ENCODE assay signal across 16 mouse cellular contexts in genomic region chr9:99390201-99390600, GRCm38 (mm10). TPM values are rescaled to one million over a fixed set of nuclear protein-coding genes. Genes with fewer than 3 reads are reported as not detected.
DNase-seq lines count a peak whose midpoint lies in the region; ATAC-seq and TF ChIP-seq lines count a peak whose summit lies in the region.
"Had no signal": no experiment of that assay in that cellular context is flagged by ENCODE, and none has a peak within 500 bp of the region (broad histone marks: within the 10 kb centered on the region; RNA-seq: fewer than 3 reads in every experiment).

No protein-coding gene starts in this region.

- no peak overlapping the region for H3K27ac ChIP-seq in intestine, embryonic 14.5 days (ENCODE audit: low read depth)
- H3K27ac ChIP-seq in intestine, embryonic 16.5 days (ENCODE audit: low read length): no peak overlapping the region
- no peak overlapping the region for H3K27ac ChIP-seq in liver, embryonic 12.5 days
- H3K27ac ChIP-seq in kidney, postnatal 0 days: no peak overlapping the region
- H3K27ac ChIP-seq in olfactory bulb, adult 2 months (ENCODE audit: insufficient read depth, low read depth, low read length): peak overlapping the region; percentile 32
- H3K27ac ChIP-seq in neural tube, embryonic 15.5 days (replicated peaks): no peak overlapping the region
- H3K27ac ChIP-seq: forebrain, embryonic 12.5 days; limb, embryonic 13.5 days; macrophage; neural tube, embryonic 13.5 days had no signal

- H3K4me1 ChIP-seq in intestine, embryonic 14.5 days (replicated peaks; ENCODE audit: control insufficient read depth, insufficient read depth, low read length): no peaks in the 10 kb centered on the region
- H3K4me1 ChIP-seq in intestine, embryonic 16.5 days (ENCODE audit: control insufficient read depth, insufficient read depth, low read length): no peaks in the 10 kb centered on the region
- peaks cover 6% of the 10 kb centered on the region; the same call in 1 of the 2 replicates for H3K4me1 ChIP-seq in liver, embryonic 12.5 days
- no peaks in the 10 kb centered on the region for H3K4me1 ChIP-seq in kidney, postnatal 0 days (replicated peaks; ENCODE audit: insufficient read depth, low read length)
- peaks cover 41% of the 10 kb centered on the region for H3K4me1 ChIP-seq in olfactory bulb, adult 2 months (ENCODE audit: control insufficient read depth, insufficient read depth, low read length)
- peaks cover 12% of the 10 kb centered on the region for H3K4me1 ChIP-seq in neural tube, embryonic 15.5 days
- H3K4me1 ChIP-seq: forebrain, embryonic 12.5 days had no signal

- no peak overlapping the region for H3K4me2 ChIP-seq in intestine, embryonic 14.5 days (ENCODE audit: low read length)
- no peak overlapping the region for H3K4me2 ChIP-seq in intestine, embryonic 16.5 days (ENCODE audit: low read depth, low read length)
- no peak overlapping the region for H3K4me2 ChIP-seq in liver, embryonic 12.5 days
- no peak overlapping the region for H3K4me2 ChIP-seq in kidney, postnatal 0 days (ENCODE audit: low read length)
- H3K4me2 ChIP-seq in neural tube, embryonic 15.5 days: no peak overlapping the region
- H3K4me2 ChIP-seq: forebrain, embryonic 12.5 days; limb, embryonic 13.5 days; neural tube, embryonic 13.5 days had no signal

- peaks cover 10% of the 10 kb centered on the region; the same call in 1 of the 2 replicates for H3K36me3 ChIP-seq in intestine, embryonic 14.5 days (ENCODE audit: control insufficient read depth, insufficient read depth, low read length)
- no peaks in the 10 kb centered on the region for H3K36me3 ChIP-seq in intestine, embryonic 16.5 days (ENCODE audit: control insufficient read depth, insufficient read depth, low read length)
- H3K36me3 ChIP-seq in liver, embryonic 12.5 days: peaks cover 7% of the 10 kb centered on the region; the same call in 1 of the 2 replicates
- H3K36me3 ChIP-seq in kidney, postnatal 0 days (ENCODE audit: insufficient read depth, low read length): 0 out of 2 replicates have a peak, but pooled peaks cover 8% of the 10 kb centered on the region
- H3K36me3 ChIP-seq in neural tube, embryonic 15.5 days: peaks cover 39% of the 10 kb centered on the region

- ATAC-seq in intestine, embryonic 14.5 days (replicated peaks; ENCODE audit: low FRiP score, low TSS enrichment, low read depth): peak; percentile 20; the same call in 1 of the 2 replicates
- ATAC-seq in intestine, embryonic 16.5 days: no peak
- peak; percentile 28; the same call in 1 of the 2 replicates for ATAC-seq in liver, embryonic 12.5 days
- 0 out of 2 replicates have a peak, but pooled peaks have one; percentile 12 for ATAC-seq in kidney, postnatal 0 days (replicated peaks; ENCODE audit: low FRiP score, low read depth)
- ATAC-seq in neural tube, embryonic 15.5 days (ENCODE audit: low FRiP score): no peak
- ATAC-seq in cerebellum, adult (ENCODE audit: insufficient number of reproducible peaks, low FRiP score, low TSS enrichment): no peak
- ATAC-seq: hindbrain, embryonic 16.5 days had no signal

- TF ChIP-seq POLR2A in olfactory bulb, adult 2 months (IDR thresholded peaks at IDR 0.05; ENCODE audit: insufficient read depth, low read depth, low read length): no peak

- no peak for TF ChIP-seq CTCF in kidney, postnatal 0 days (IDR thresholded peaks at IDR 0.05; ENCODE audit: low read depth)
- TF ChIP-seq CTCF in olfactory bulb, adult 2 months (IDR thresholded peaks at IDR 0.05; ENCODE audit: insufficient read depth, low read depth, low read length): no peak

- no peak overlapping the region for H3K4me3 ChIP-seq in intestine, embryonic 14.5 days (ENCODE audit: low read depth, low read length)
- no peak overlapping the region for H3K4me3 ChIP-seq in intestine, embryonic 16.5 days (ENCODE audit: low read length)
- H3K4me3 ChIP-seq in liver, embryonic 12.5 days: no peak overlapping the region
- no peak overlapping the region for H3K4me3 ChIP-seq in kidney, postnatal 0 days (replicated peaks; ENCODE audit: low read depth, low read length)
- no peak overlapping the region for H3K4me3 ChIP-seq in olfactory bulb, adult 2 months (ENCODE audit: insufficient read depth, low read depth, low read length)
- H3K4me3 ChIP-seq in neural tube, embryonic 15.5 days (replicated peaks): no peak overlapping the region
- H3K4me3 ChIP-seq: forebrain, embryonic 12.5 days; limb, embryonic 13.5 days; neural tube, embryonic 13.5 days had no signal

- WGBS in intestine, embryonic 14.5 days: 63% methylated on average over 5 of the region's 5 CpGs
- WGBS in intestine, embryonic 16.5 days: 60% methylated on average over 5 of the region's 5 CpGs
- 45% methylated on average over 5 of the region's 5 CpGs for WGBS in liver, embryonic 12.5 days (ENCODE audit: insufficient replicate concordance)
- 56% methylated on average over 5 of the region's 5 CpGs for whole genome bisulfite sequencing in kidney, postnatal 0 days
- WGBS in olfactory bulb, adult 2 months: 59% methylated on average over 5 of the region's 5 CpGs
- 86% methylated on average over 5 of the region's 5 CpGs for WGBS in neural tube, embryonic 15.5 days

- no peaks in the 10 kb centered on the region for H3K27me3 ChIP-seq in intestine, embryonic 14.5 days (replicated peaks; ENCODE audit: control insufficient read depth, insufficient read depth, low read length)
- H3K27me3 ChIP-seq in intestine, embryonic 16.5 days (replicated peaks; ENCODE audit: control insufficient read depth, insufficient read depth, low read length): no peaks in the 10 kb centered on the region
- peaks cover 12% of the 10 kb centered on the region; the same call in 1 of the 2 replicates for H3K27me3 ChIP-seq in liver, embryonic 12.5 days (replicated peaks)
- no peaks in the 10 kb centered on the region for H3K27me3 ChIP-seq in kidney, postnatal 0 days (ENCODE audit: insufficient read depth, low read length)
- no peaks in the 10 kb centered on the region for H3K27me3 ChIP-seq in neural tube, embryonic 15.5 days (replicated peaks)
- H3K27me3 ChIP-seq: forebrain, embryonic 12.5 days; limb, embryonic 13.5 days; neural tube, embryonic 13.5 days had no signal

- H3K9me3 ChIP-seq in intestine, embryonic 14.5 days (ENCODE audit: control insufficient read depth, low read length): no peaks in the 10 kb centered on the region
- H3K9me3 ChIP-seq in intestine, embryonic 16.5 days (ENCODE audit: control insufficient read depth, low read length): no peaks in the 10 kb centered on the region
- H3K9me3 ChIP-seq in liver, embryonic 12.5 days (replicated peaks): no peaks in the 10 kb centered on the region
- no peaks in the 10 kb centered on the region for H3K9me3 ChIP-seq in kidney, postnatal 0 days (replicated peaks; ENCODE audit: low read length)
- H3K9me3 ChIP-seq in neural tube, embryonic 15.5 days (replicated peaks): no peaks in the 10 kb centered on the region
- H3K9me3 ChIP-seq: forebrain, embryonic 12.5 days; limb, embryonic 13.5 days; neural tube, embryonic 13.5 days had no signal

- no peak overlapping the region for H3K9ac ChIP-seq in intestine, embryonic 14.5 days (ENCODE audit: low read length)
- no peak overlapping the region for H3K9ac ChIP-seq in intestine, embryonic 16.5 days (ENCODE audit: low read depth, low read length)
- no peak overlapping the region for H3K9ac ChIP-seq in liver, embryonic 12.5 days
- no peak overlapping the region for H3K9ac ChIP-seq in kidney, postnatal 0 days (ENCODE audit: low read depth, low read length)
- no peak overlapping the region for H3K9ac ChIP-seq in neural tube, embryonic 15.5 days (replicated peaks)
- H3K9ac ChIP-seq: forebrain, embryonic 12.5 days; limb, embryonic 13.5 days; neural tube, embryonic 13.5 days had no signal

- DNase-seq in intestine, embryonic 14.5 days (ENCODE audit: low spot score): no peak
- no peak for DNase-seq in liver
- DNase-seq in kidney, postnatal 0 days (ENCODE audit: low spot score): no peak
- DNase-seq: cerebellum, adult 18-20 months; heart, postnatal 14 days; right cerebral cortex, postnatal 25 days had no signal

RNA-seq across cellular contexts. Expression of gene Esyt3, which starts 31.8 kb away (rescaled TPM):
- polyA plus RNA-seq in intestine, embryonic 14.5 days (2014; fragmentation: Nextera tagmentation; extraction: Ambion mirVana): 0.24 and 0.38 TPM in 2 replicates
- 0.38 and 0.40 TPM in 2 replicates for polyA plus RNA-seq in intestine, embryonic 16.5 days (2015; fragmentation: Nextera tagmentation; extraction: Ambion mirVana)
- 0.04 and 0.08 TPM in 2 replicates for polyA plus RNA-seq in liver, embryonic 12.5 days (2016; fragmentation: Nextera tagmentation; extraction: Ambion mirVana)
- 0.41 and 0.42 TPM in 2 replicates for polyA plus RNA-seq in kidney, postnatal 0 days (2015; fragmentation: Nextera tagmentation; extraction: Ambion mirVana)
- not detected in 2 replicates for polyA plus RNA-seq in olfactory bulb, adult 2 months (2012; ENCODE audit: insufficient read depth, insufficient read length, low replicate concordance, missing spikeins)
- polyA plus RNA-seq in neural tube, embryonic 15.5 days (2015; fragmentation: Nextera tagmentation; extraction: Ambion mirVana): 0.60 and 0.64 TPM in 2 replicates
- polyA plus RNA-seq: macrophage had no signal

RNA-seq across cellular contexts. Expression of gene Mras, which starts 47.0 kb away (rescaled TPM):
- polyA plus RNA-seq in intestine, embryonic 14.5 days (2014; fragmentation: Nextera tagmentation; extraction: Ambion mirVana): 11.8 and 13.2 TPM in 2 replicates
- polyA plus RNA-seq in intestine, embryonic 16.5 days (2015; fragmentation: Nextera tagmentation; extraction: Ambion mirVana): 6.8 and 6.9 TPM in 2 replicates
- polyA plus RNA-seq in liver, embryonic 12.5 days (2016; fragmentation: Nextera tagmentation; extraction: Ambion mirVana): 3.1 and 5.2 TPM in 2 replicates
- polyA plus RNA-seq in kidney, postnatal 0 days (2015; fragmentation: Nextera tagmentation; extraction: Ambion mirVana): 19.4 and 19.6 TPM in 2 replicates
- not detected in 2 replicates for polyA plus RNA-seq in olfactory bulb, adult 2 months (2012; ENCODE audit: insufficient read depth, insufficient read length, low replicate concordance, missing spikeins)
- 42.0 and 50.9 TPM in 2 replicates for polyA plus RNA-seq in neural tube, embryonic 15.5 days (2015; fragmentation: Nextera tagmentation; extraction: Ambion mirVana)

Comparison
In these comparisons a context has a peak if more than half of its experiments do, and no peak if none do; other contexts are left out.
1. ATAC-seq: peak in intestine, embryonic 14.5 days (single experiment), liver, embryonic 12.5 days (single experiment) and kidney, postnatal 0 days (single experiment); none in intestine, embryonic 16.5 days (single experiment), neural tube, embryonic 15.5 days (single experiment) and cerebellum, adult (single experiment).